Mouse (Mus musculus) megakaryocyte, embryonic 14.5 days (primary cell): ENCODE data around the gene Smco2.

ENCODE experiments used
- FLI1 ChIP-seq: IDR thresholded peaks from 2 replicates; pipeline ENCODE4 v1.6.1; 2012; ENCODE audit warnings: low read length, inconsistent platforms, mixed read lengths
- GATA1 ChIP-seq: IDR thresholded peaks from 3 replicates; pipeline ENCODE4 v1.6.1; 2012; ENCODE audit warnings: mixed read lengths, low read length, inconsistent platforms, borderline replicate concordance

DNA sequence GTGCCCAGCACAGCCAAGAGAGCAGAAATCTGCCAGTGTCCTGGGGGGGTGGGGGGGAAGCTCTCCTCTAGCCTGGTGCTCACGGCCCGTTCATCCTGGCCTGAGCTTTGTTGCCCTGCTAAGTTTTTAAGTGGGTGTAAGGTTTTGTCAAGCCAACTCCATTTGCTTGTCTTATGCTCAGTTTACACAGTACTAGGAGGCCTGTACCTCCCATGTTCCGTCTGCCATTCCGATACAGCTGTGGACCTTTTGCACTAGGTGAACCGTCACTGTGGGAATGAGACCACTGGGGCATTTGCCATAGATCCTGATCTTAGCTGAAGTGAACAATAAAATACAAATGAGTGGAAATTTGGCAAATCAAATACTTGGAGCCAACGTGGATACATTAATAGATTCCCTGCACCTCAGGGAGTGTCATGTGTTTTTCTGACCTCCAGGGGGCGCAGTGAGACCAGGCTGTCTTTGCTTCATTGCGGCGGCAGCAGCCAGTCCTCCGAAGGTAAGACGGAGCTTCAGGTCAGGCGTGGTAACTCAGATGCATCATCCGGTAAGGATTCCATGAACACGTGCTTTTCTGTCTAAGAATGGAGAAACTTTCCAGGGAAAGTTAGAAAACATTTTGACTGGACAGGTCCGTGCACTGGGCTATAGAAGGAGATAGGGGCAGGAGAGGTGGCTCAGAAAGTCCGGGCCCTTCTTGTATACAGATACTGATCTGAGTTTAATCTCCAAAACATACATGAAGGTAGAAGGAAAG, 25.0 kb upstream of the Smco2 start:
- no peak for TF ChIP-seq GATA1
- no peak for TF ChIP-seq FLI1
